Mouse (Mus musculus) liver, adult 2 months (tissue): Measurements from ENCODE around the gene Gpr150. TPM values are rescaled to one million over a fixed set of nuclear protein-coding genes. Genes with fewer than 3 reads are reported as not detected.

Source experiments
- DNase-seq: peaks from one replicate; pipeline ENCODE4 v3.0.0-alpha.2; 2011; ENCODE audit warnings: low read depth, low spot score; ENCODE audit errors: extremely low read depth
- H3K27ac ChIP-seq: fragments of 200-500 bp; replicated peaks from 2 replicates; pipeline ENCODE4 v1.5.1; 2012; ENCODE audit warnings: low read depth, mild to moderate bottlenecking, control low read depth, inconsistent platforms, low read length; ENCODE audit not compliant: insufficient read depth
- H3K27me3 ChIP-seq: fragments of 200-500 bp; 2 replicates; pipeline ENCODE4 v1.6.1; 2012; ENCODE audit warnings: mild to moderate bottlenecking, moderate library complexity, low read length, inconsistent platforms; ENCODE audit not compliant: control insufficient read depth, insufficient read depth
- H3K36me3 ChIP-seq: fragments of 200-500 bp; 2 replicates; pipeline ENCODE4 v1.6.1; 2012; ENCODE audit warnings: low read length, inconsistent platforms; ENCODE audit not compliant: control insufficient read depth, insufficient read depth
- H3K4me1 ChIP-seq: fragments of 200-500 bp; 2 replicates; pipeline ENCODE4 v1.6.1; 2011; ENCODE audit warnings: low read length; ENCODE audit not compliant: control insufficient read depth, insufficient read depth
- H3K4me3 ChIP-seq: fragments of 200-500 bp; 2 replicates; pipeline ENCODE4 v1.5.1; 2011; ENCODE audit warnings: low read depth, mild to moderate bottlenecking, control low read depth, low read length, moderate library complexity; ENCODE audit not compliant: insufficient read depth
- H3K79me2 ChIP-seq: fragments of 200-500 bp; 2 replicates; pipeline ENCODE4 v1.6.1; 2012; ENCODE audit warnings: inconsistent platforms, mild to moderate bottlenecking, low read length, moderate library complexity; ENCODE audit not compliant: control insufficient read depth, insufficient read depth
- H3K9ac ChIP-seq: fragments of 200-500 bp; 2 replicates; pipeline ENCODE4 v1.6.1; 2012; ENCODE audit warnings: low read depth, mild to moderate bottlenecking, control low read depth, inconsistent platforms, low read length
- CTCF ChIP-seq: fragments of 200-500 bp; IDR thresholded peaks from 2 replicates; pipeline ENCODE4 v1.5.1; 2011; ENCODE audit warnings: low read depth, low read length, control low read depth
- POLR2A ChIP-seq: fragments of 200-500 bp; IDR thresholded peaks from 2 replicates; pipeline ENCODE4 v1.6.1; 2011; ENCODE audit warnings: low read length, control low read depth; ENCODE audit not compliant: insufficient read depth; ENCODE audit errors: extremely low read depth
- WGBS: fragments of 180-500 bp; shearing (Covaris S2); methylation state at CpG from one replicate; pipeline ENCODE4 v1.1.7; 2018; 5-methylcytosine and 5-hydroxymethylcytosine counted together
- polyA plus RNA-seq: library from polyadenylated mRNA; depleted of rRNA; stranded (reverse); fragments of >200 nt; gene quantifications from 2 replicates; pipeline ENCODE4 v1.2.3, GENCODE M21; 2012
- total RNA-seq: library from RNA; depleted of rRNA; stranded (reverse); fragments of >200 nt; gene quantifications from 2 replicates; pipeline ENCODE4 v1.2.3, GENCODE M21; 2014

Gene Gpr150
- total and polyA plus RNA-seq, 2 experiments: not detected

DNA sequence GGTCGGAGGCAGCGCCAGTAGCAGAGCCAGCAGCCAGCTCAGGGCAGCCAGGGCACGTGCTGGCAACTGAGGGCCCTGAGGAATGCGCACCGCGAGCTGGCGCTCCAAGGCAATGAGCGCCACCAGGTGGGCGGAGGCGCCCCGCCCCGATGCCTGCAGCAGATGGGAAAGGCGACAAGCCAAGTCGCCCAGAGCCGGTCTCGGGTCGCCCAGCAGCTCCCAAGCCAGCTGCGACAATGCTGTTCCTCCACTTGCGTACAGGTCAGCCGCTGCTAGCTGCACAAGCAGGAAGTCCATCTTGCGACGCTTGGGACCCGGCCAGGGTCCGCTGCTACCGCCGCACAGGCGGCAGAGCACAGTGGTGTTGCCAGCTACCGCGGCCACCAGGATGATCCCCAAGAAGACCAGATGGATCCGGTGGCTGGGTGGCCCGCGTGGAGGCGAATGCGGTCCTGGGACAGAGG is 503 bp downstream of the Gpr150 start:
- Histone ChIP-seq H3K79me2 (no peaks in the 10 kb centered on the region), H3K4me1 (peaks cover 9% of the 10 kb centered on the region), H3K9ac (0 out of 2 replicates have a peak overlapping the region, but pooled peaks have one; percentile 16), H3K4me3 (peak overlapping the region; percentile 62; the same call in 1 of the 2 replicates), H3K27ac (no peak overlapping the region), H3K27me3 (peaks cover 12% of the 10 kb centered on the region), H3K36me3 (no peaks in the 10 kb centered on the region; the same call in 1 of the 2 replicates)
- 1% methylated on average over 34 of the region's 34 CpGs for WGBS
- TF ChIP-seq CTCF (peak; percentile 52), POLR2A (no peak)
- peak; percentile 39 for DNase-seq

DNA sequence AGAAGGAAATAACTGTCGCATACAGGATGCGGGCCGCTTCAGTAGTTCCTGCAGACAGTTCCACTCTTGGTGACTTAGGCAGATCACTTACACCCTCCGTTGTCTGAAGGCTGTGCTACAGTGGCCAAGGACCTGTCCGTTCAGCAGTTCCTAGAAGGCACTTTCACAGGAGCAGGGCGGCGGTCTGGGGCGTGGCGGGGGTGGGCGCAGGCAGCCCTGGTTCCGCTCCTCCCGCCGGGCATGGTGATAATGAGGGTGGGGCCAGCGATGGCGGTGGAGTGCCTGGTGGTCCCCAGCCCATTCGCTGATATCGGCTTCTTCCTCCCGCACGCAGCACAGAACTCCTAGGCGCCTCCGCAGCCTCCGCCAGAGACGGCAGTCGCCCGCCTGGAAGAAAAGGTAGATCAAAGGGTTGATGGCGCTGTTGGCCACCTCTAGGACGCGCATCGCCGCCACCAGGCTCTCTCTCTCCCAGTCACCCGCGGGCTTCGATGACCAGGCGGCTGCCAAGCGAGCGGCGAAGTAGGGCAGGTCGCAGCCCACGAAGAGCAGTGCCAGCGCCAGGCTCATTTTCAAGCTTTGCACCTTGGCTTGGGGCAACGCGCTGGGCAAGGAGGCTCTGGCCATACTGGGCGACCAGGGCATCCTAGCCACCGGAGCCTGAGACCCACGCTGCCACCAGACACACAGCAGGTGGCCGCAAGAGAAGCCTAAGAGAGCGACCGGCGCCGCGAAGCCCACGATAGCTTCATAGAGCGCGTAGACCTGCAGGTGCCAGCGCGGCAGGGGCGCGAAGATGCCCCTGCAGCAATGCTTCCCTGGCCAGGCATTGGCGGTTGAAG is 1.2 kb downstream of the Gpr150 start:
- H3K4me3 ChIP-seq: peak overlapping the region; percentile 62; the same call in 1 of the 2 replicates
- WGBS: 4% methylated on average over 59 of the region's 59 CpGs
- peak overlapping the region; percentile 16; the same call in 1 of the 2 replicates for H3K9ac ChIP-seq
- H3K79me2 ChIP-seq: no peaks in the 10 kb centered on the region
- H3K27me3 ChIP-seq: peaks cover 12% of the 10 kb centered on the region
- TF ChIP-seq POLR2A: no peak
- no peak for TF ChIP-seq CTCF
- H3K27ac ChIP-seq: no peak overlapping the region
- peaks cover 9% of the 10 kb centered on the region for H3K4me1 ChIP-seq
- no peaks in the 10 kb centered on the region for H3K36me3 ChIP-seq
- DNase-seq: peak; percentile 13

DNA sequence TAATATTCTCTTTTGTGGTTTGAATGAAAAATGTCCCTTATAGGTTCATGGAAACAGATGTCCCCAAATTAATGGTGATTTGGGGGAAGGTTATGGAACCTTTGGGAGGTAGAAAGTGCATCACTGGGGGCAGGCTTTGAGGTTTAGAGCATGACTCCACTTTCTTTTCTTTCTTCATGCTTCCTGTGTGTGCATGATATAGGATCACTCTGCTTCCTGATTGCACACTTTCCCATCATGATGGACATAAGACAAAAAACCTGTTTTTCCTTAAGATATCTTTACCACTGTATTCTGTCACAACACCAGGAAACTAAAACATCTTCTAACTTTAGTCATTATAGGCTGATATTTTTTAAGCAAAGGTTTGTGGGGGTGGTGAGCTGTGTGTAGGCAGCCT is 11.8 kb downstream of the Gpr150 start:
- TF ChIP-seq CTCF: no peak
- TF ChIP-seq POLR2A: no peak

DNA sequence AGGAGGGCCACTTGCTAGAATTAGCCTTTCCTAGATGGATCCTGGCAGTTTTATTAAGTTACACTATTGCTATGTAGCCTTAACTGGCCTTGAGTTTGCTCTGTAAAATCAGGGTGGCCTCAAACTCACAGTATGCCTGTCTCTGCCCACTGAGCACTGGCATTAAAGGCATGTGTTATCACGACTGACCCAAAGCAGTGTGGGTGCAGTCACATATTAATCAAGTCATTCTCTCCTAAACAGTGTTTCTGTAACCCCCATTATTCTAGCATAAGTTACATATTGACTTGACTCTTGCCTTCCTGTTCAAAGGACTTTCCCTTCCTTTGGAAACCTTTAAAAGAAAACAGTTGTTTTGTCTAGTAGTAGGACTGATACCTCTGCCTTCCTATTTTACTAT is 14.3 kb downstream of the Gpr150 start:
- no peak overlapping the region for H3K4me3 ChIP-seq
- H3K27ac ChIP-seq: no peak overlapping the region
- H3K79me2 ChIP-seq: no peaks in the 10 kb centered on the region
- no peak overlapping the region for H3K9ac ChIP-seq
- no peaks in the 10 kb centered on the region for H3K27me3 ChIP-seq
- no peaks in the 10 kb centered on the region for H3K36me3 ChIP-seq
- TF ChIP-seq POLR2A (no peak), CTCF (no peak)
- no peak for DNase-seq
- no peaks in the 10 kb centered on the region for H3K4me1 ChIP-seq
- 44% methylated on average over 1 of the region's 1 CpGs for WGBS

More for the DNA sequence above, 11.8 kb downstream of the Gpr150 start:
- Histone ChIP-seq H3K79me2 (no peaks in the 10 kb centered on the region), H3K27me3 (no peaks in the 10 kb centered on the region), H3K4me1 (no peaks in the 10 kb centered on the region), H3K4me3 (no peak overlapping the region), H3K27ac (no peak overlapping the region), H3K36me3 (no peaks in the 10 kb centered on the region), H3K9ac (no peak overlapping the region)
- no peak for DNase-seq

DNA sequence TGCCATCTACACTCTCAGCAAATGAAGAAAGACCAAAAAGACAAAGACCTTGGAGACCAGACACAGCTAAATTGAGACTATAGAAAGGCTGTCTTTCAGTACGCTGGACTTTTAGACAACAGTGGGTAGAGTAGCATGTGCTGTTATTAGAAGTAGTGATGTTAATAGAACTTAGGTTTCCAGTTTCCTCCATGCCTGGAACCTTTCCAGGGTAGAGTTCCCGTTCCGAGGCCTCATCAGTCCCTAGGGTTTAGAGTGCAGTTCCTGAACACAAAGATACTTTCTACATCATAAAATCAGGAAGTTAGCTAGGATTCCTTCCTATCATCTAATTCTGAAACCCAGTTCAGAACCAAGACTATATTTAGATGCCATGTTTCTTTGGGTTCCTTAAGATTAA is 32.2 kb downstream of the Gpr150 start:
- Histone ChIP-seq H3K4me1 (no peaks in the 10 kb centered on the region), H3K9ac (no peak overlapping the region), H3K79me2 (no peaks in the 10 kb centered on the region), H3K36me3 (no peaks in the 10 kb centered on the region), H3K27ac (no peak overlapping the region), H3K4me3 (no peak overlapping the region), H3K27me3 (no peaks in the 10 kb centered on the region)
- TF ChIP-seq POLR2A (no peak), CTCF (no peak)
- 61% methylated on average over 3 of the region's 3 CpGs for WGBS
- DNase-seq: no peak

DNA sequence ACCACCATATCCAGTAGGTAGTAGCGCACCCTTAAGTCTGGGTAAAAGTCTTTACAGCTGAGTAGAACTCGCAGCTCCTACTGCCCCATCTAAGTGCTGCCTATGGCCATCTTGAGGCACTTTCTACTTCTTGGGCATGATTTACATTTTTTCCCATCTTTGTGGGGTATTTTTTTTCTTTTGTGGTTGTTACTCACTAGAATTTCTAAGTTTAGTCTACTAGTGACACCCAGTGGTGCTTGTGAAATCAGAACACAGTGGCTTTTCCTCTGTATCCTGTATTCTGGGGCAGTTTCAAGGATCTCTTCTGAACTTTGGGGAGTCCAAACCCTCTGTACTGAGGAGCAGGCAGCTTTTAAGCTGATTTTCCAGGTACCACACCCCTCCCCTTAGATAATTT is 35.0 kb downstream of the Gpr150 start:
- Histone ChIP-seq H3K4me3 (no peak overlapping the region), H3K9ac (no peak overlapping the region), H3K27ac (no peak overlapping the region), H3K79me2 (peaks cover under 1% of the 10 kb centered on the region; the same call in 1 of the 2 replicates), H3K36me3 (no peaks in the 10 kb centered on the region), H3K4me1 (no peaks in the 10 kb centered on the region; the same call in 1 of the 2 replicates), H3K27me3 (no peaks in the 10 kb centered on the region)
- WGBS: 98% methylated on average over 2 of the region's 2 CpGs
- no peak for DNase-seq
- no peak for TF ChIP-seq POLR2A
- no peak for TF ChIP-seq CTCF
